Mouse (Mus musculus) lung, adult 2 months (tissue): ENCODE results near the gene Sdk1.

ENCODE experiments used
- CTCF ChIP-seq: fragments of 200-500 bp; IDR thresholded peaks from 2 replicates; pipeline ENCODE4 v1.5.1; 2011; ENCODE audit warnings: mild to moderate bottlenecking, low read length, control low read depth; ENCODE audit not compliant: insufficient read depth
- POLR2A ChIP-seq: fragments of 200-500 bp; IDR thresholded peaks from 2 replicates; pipeline ENCODE4 v1.6.1; 2011; ENCODE audit warnings: low read depth, mild to moderate bottlenecking, control low read depth, low read length, borderline replicate concordance; ENCODE audit errors: extremely low read depth

- TF ChIP-seq CTCF (no peak), POLR2A (no peak)
Measured at GRCm38 (mm10) chr5:141984322-141984721, 743.0 kb downstream of the Sdk1 start.
